Mouse (Mus musculus): ENCODE data around the gene Fam160a1. TPM values are rescaled to one million over a fixed set of nuclear protein-coding genes. Genes with fewer than 3 reads are reported as not detected.

The Fam160a1 gene
- polyA plus RNA-seq, 1 experiment = 0.90 TPM

GRCm38 (mm10) chr3:85773886-85774285 is 43.2 kb downstream of the Fam160a1 start:
- Histone ChIP-seq H3K36me3 (ENCODE audit: control insufficient read depth, insufficient read depth, low read length) (no peaks in the 10 kb centered on the region), H3K4me3 (ENCODE audit: control insufficient read depth, low read depth, low read length) (no peak overlapping the region), H3K27ac (ENCODE audit: control insufficient read depth, insufficient read depth, low read depth, low read length) (no peak overlapping the region), H3K4me1 (ENCODE audit: control insufficient read depth, insufficient read depth, low read length) (no peaks in the 10 kb centered on the region), H3K27me3 (ENCODE audit: control insufficient read depth, insufficient read depth, low read length) (no peaks in the 10 kb centered on the region)
- TF ChIP-seq POLR2A (IDR thresholded peaks at IDR 0.05; ENCODE audit: control insufficient read depth, low read depth, low read length) (no peak), CTCF (IDR thresholded peaks at IDR 0.05; ENCODE audit: control insufficient read depth, insufficient read depth, insufficient replicate concordance, low read depth, low read length) (no peak)

GRCm38 (mm10) chr3:85773425-85773824 is 43.7 kb downstream of the Fam160a1 start:
- no peaks in the 10 kb centered on the region for H3K27me3 ChIP-seq (ENCODE audit: control insufficient read depth, insufficient read depth, low read length)
- no peak overlapping the region for H3K4me3 ChIP-seq (ENCODE audit: control insufficient read depth, low read depth, low read length)
- TF ChIP-seq POLR2A (IDR thresholded peaks at IDR 0.05; ENCODE audit: control insufficient read depth, low read depth, low read length) (no peak), CTCF (IDR thresholded peaks at IDR 0.05; ENCODE audit: control insufficient read depth, insufficient read depth, insufficient replicate concordance, low read depth, low read length) (no peak)
- no peaks in the 10 kb centered on the region for H3K36me3 ChIP-seq (ENCODE audit: control insufficient read depth, insufficient read depth, low read length)
- no peaks in the 10 kb centered on the region for H3K4me1 ChIP-seq (ENCODE audit: control insufficient read depth, insufficient read depth, low read length)
- H3K27ac ChIP-seq (ENCODE audit: control insufficient read depth, insufficient read depth, low read depth, low read length) = no peak overlapping the region

- no peaks in the 10 kb centered on the region for H3K36me3 ChIP-seq (ENCODE audit: control insufficient read depth, insufficient read depth, low read length)
- TF ChIP-seq POLR2A (IDR thresholded peaks at IDR 0.05; ENCODE audit: control insufficient read depth, low read depth, low read length) = no peak
- no peak for TF ChIP-seq CTCF (IDR thresholded peaks at IDR 0.05; ENCODE audit: control insufficient read depth, insufficient read depth, insufficient replicate concordance, low read depth, low read length)
- no peaks in the 10 kb centered on the region for H3K27me3 ChIP-seq (ENCODE audit: control insufficient read depth, insufficient read depth, low read length)
- no peaks in the 10 kb centered on the region for H3K4me1 ChIP-seq (ENCODE audit: control insufficient read depth, insufficient read depth, low read length)
- no peak overlapping the region for H3K4me3 ChIP-seq (ENCODE audit: control insufficient read depth, low read depth, low read length)
- H3K27ac ChIP-seq (ENCODE audit: control insufficient read depth, insufficient read depth, low read depth, low read length) = no peak overlapping the region
Measured at GRCm38 (mm10) chr3:85764937-85765337, 52.2 kb downstream of the Fam160a1 start.

- Histone ChIP-seq H3K27ac (ENCODE audit: control insufficient read depth, insufficient read depth, low read depth, low read length) (no peak overlapping the region), H3K27me3 (ENCODE audit: control insufficient read depth, insufficient read depth, low read length) (no peaks in the 10 kb centered on the region), H3K4me1 (ENCODE audit: control insufficient read depth, insufficient read depth, low read length) (no peaks in the 10 kb centered on the region), H3K4me3 (ENCODE audit: control insufficient read depth, low read depth, low read length) (no peak overlapping the region), H3K36me3 (ENCODE audit: control insufficient read depth, insufficient read depth, low read length) (no peaks in the 10 kb centered on the region)
- no peak for TF ChIP-seq CTCF (IDR thresholded peaks at IDR 0.05; ENCODE audit: control insufficient read depth, insufficient read depth, insufficient replicate concordance, low read depth, low read length)
- no peak for TF ChIP-seq POLR2A (IDR thresholded peaks at IDR 0.05; ENCODE audit: control insufficient read depth, low read depth, low read length)
Measured at GRCm38 (mm10) chr3:85764008-85764834, 52.9 kb downstream of the Fam160a1 start.

- TF ChIP-seq CTCF (IDR thresholded peaks at IDR 0.05; ENCODE audit: control insufficient read depth, insufficient read depth, insufficient replicate concordance, low read depth, low read length) (no peak), POLR2A (IDR thresholded peaks at IDR 0.05; ENCODE audit: control insufficient read depth, low read depth, low read length) (no peak)
- H3K27me3 ChIP-seq (ENCODE audit: control insufficient read depth, insufficient read depth, low read length) = no peaks in the 10 kb centered on the region
- H3K27ac ChIP-seq (ENCODE audit: control insufficient read depth, insufficient read depth, low read depth, low read length) = no peak overlapping the region
- no peak overlapping the region for H3K4me3 ChIP-seq (ENCODE audit: control insufficient read depth, low read depth, low read length)
- no peaks in the 10 kb centered on the region for H3K4me1 ChIP-seq (ENCODE audit: control insufficient read depth, insufficient read depth, low read length)
- no peaks in the 10 kb centered on the region for H3K36me3 ChIP-seq (ENCODE audit: control insufficient read depth, insufficient read depth, low read length)
Measured at GRCm38 (mm10) chr3:85757944-85758343, 59.1 kb downstream of the Fam160a1 start.

GRCm38 (mm10) chr3:85757435-85757834 is 59.7 kb downstream of the Fam160a1 start:
- no peaks in the 10 kb centered on the region for H3K4me1 ChIP-seq (ENCODE audit: control insufficient read depth, insufficient read depth, low read length)
- H3K27me3 ChIP-seq (ENCODE audit: control insufficient read depth, insufficient read depth, low read length) = no peaks in the 10 kb centered on the region
- H3K36me3 ChIP-seq (ENCODE audit: control insufficient read depth, insufficient read depth, low read length) = no peaks in the 10 kb centered on the region
- no peak overlapping the region for H3K4me3 ChIP-seq (ENCODE audit: control insufficient read depth, low read depth, low read length)
- H3K27ac ChIP-seq (ENCODE audit: control insufficient read depth, insufficient read depth, low read depth, low read length) = no peak overlapping the region
- TF ChIP-seq POLR2A (IDR thresholded peaks at IDR 0.05; ENCODE audit: control insufficient read depth, low read depth, low read length) (no peak), CTCF (IDR thresholded peaks at IDR 0.05; ENCODE audit: control insufficient read depth, insufficient read depth, insufficient replicate concordance, low read depth, low read length) (no peak)

- Histone ChIP-seq H3K36me3 (ENCODE audit: control insufficient read depth, insufficient read depth, low read length) (no peaks in the 10 kb centered on the region), H3K27ac (ENCODE audit: control insufficient read depth, insufficient read depth, low read depth, low read length) (no peak overlapping the region), H3K27me3 (ENCODE audit: control insufficient read depth, insufficient read depth, low read length) (no peaks in the 10 kb centered on the region), H3K4me1 (ENCODE audit: control insufficient read depth, insufficient read depth, low read length) (no peaks in the 10 kb centered on the region), H3K4me3 (ENCODE audit: control insufficient read depth, low read depth, low read length) (no peak overlapping the region)
- TF ChIP-seq CTCF (IDR thresholded peaks at IDR 0.05; ENCODE audit: control insufficient read depth, insufficient read depth, insufficient replicate concordance, low read depth, low read length) (no peak), POLR2A (IDR thresholded peaks at IDR 0.05; ENCODE audit: control insufficient read depth, low read depth, low read length) (no peak)
Measured at GRCm38 (mm10) chr3:85749348-85749747, 67.7 kb downstream of the Fam160a1 start.
